Mouse (Mus musculus) embryonic facial prominence, embryonic 10.5 days (tissue): ENCODE measurements at regions not wholly inside any gene's neighbourhood (a gene's known extent, or its start where the extent isn't known, plus 50 kb on each side); places are given as distances from the start of the nearest gene placed in this dataset.

Source experiments
- DNase-seq: peaks from one replicate; pipeline ENCODE4 v3.0.0-alpha.2; 2017; ENCODE audit warnings: low spot score
- H3K27ac ChIP-seq: fragments of 300-500 bp; sonication (generic); replicated peaks from 2 replicates; pipeline ENCODE4 v1.5.1; 2016; ENCODE audit warnings: mild to moderate bottlenecking
- H3K27me3 ChIP-seq: fragments of 300-500 bp; sonication (generic); replicated peaks from 2 replicates; pipeline ENCODE4 v1.6.1; 2016; ENCODE audit warnings: low read depth, mild to moderate bottlenecking; ENCODE audit not compliant: poor library complexity, severe bottlenecking
- H3K36me3 ChIP-seq: fragments of 300-500 bp; sonication (generic); replicated peaks from 2 replicates; pipeline ENCODE4 v1.6.1; 2016; ENCODE audit warnings: mild to moderate bottlenecking, moderate library complexity
- H3K4me1 ChIP-seq: fragments of 300-500 bp; sonication (generic); 2 replicates; pipeline ENCODE4 v1.6.1; 2016
- H3K4me3 ChIP-seq: fragments of 300-500 bp; sonication (generic); 2 replicates; pipeline ENCODE4 v1.5.1; 2016; ENCODE audit warnings: mild to moderate bottlenecking, moderate library complexity
- H3K9me3 ChIP-seq: fragments of 300-500 bp; sonication (generic); 2 replicates; pipeline ENCODE4 v1.6.1; 2016; ENCODE audit warnings: mild to moderate bottlenecking
- WGBS: fragments of 180-500 bp; shearing (Covaris S2); methylation state at CpG from one replicate; pipeline ENCODE4 v1.1.7; 2016; 5-methylcytosine and 5-hydroxymethylcytosine counted together

DNA sequence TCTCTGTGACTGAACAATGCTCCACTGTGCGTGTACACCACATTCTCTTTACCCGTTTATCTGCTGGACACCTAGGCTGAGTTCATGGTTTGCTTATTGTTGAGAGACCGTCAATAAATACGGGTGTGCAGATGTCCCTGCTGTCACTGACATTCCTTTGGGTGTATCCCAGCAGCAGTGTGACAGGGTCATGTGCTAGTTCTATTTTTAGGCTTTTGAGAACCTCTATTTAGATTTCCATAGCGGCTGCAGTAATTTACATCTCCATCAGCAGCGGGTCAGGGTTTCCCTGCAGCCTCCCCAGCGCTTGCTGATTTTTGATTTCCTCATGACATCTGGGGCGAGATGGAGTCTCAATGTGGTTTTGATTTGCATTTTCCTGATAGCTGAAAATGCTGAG, 162.1 kb upstream of the Klf14 start:
- no peak overlapping the region for H3K27ac ChIP-seq
- H3K36me3 ChIP-seq, result no peaks in the 10 kb centered on the region
- no peak overlapping the region for H3K4me3 ChIP-seq
- no peaks in the 10 kb centered on the region for H3K27me3 ChIP-seq
- H3K9me3 ChIP-seq, result no peaks in the 10 kb centered on the region
- WGBS, result 63% methylated on average over 8 of the region's 8 CpGs
- no peak for DNase-seq
- peaks cover 11% of the 10 kb centered on the region; the same call in 1 of the 2 replicates for H3K4me1 ChIP-seq

DNA sequence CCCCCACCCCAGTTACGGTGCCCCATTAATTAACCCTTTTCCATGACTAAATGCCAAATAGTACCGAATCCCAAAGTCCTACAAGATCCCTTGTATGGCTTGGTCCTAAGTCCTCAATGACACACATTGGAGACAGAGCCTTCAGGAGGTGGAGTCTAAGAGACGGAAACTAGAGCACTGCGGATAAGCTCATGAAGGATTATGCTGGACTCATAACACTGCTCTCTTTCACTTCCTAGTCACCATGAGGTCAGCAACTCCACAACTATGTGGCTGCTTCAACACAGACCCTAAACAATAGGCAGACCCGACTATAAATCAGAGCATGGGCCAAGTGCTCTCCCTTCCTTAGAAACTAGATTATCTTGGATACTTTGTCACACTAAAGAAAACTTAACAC, 164.0 kb upstream of the Klf14 start:
- DNase-seq, result no peak
- WGBS, result 85% methylated on average over 5 of the region's 5 CpGs
- peaks cover 5% of the 10 kb centered on the region; the same call in 1 of the 2 replicates for H3K4me1 ChIP-seq
- no peaks in the 10 kb centered on the region for H3K36me3 ChIP-seq
- H3K27me3 ChIP-seq, result no peaks in the 10 kb centered on the region
- H3K4me3 ChIP-seq, result no peak overlapping the region
- no peaks in the 10 kb centered on the region for H3K9me3 ChIP-seq
- no peak overlapping the region for H3K27ac ChIP-seq

DNA sequence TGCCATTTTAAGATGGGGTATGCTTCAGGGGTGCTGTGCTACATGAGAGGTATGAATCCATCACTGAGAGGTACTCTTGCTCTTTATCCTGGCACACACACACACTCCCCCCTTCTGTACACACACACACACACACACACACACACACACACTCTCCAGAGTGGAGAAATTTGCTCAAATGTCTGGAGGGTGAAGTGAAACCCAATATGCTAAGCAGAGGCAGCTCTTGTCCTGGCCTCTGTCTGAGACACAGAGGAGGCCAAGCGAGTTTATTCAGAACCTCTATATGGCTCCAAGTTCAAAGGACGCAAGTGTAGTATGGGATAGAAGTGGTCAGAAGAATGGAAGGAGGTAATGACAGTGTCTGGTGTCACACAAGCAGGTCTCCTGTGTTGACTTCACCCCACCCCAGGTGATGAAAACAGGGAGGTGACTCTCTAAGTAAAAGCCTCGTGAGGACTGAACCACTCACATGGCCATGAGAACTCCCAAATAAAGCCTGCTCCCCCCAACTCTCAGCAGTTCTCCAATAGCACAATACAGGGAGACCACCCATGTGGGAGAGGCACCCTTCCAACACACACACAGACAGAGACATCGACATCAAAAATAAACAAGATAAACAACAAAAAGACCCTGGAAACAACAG, 164.6 kb upstream of the Klf14 start:
- 82% methylated on average over 4 of the region's 4 CpGs for WGBS
- no peak overlapping the region for H3K27ac ChIP-seq
- no peaks in the 10 kb centered on the region for H3K36me3 ChIP-seq

DNA sequence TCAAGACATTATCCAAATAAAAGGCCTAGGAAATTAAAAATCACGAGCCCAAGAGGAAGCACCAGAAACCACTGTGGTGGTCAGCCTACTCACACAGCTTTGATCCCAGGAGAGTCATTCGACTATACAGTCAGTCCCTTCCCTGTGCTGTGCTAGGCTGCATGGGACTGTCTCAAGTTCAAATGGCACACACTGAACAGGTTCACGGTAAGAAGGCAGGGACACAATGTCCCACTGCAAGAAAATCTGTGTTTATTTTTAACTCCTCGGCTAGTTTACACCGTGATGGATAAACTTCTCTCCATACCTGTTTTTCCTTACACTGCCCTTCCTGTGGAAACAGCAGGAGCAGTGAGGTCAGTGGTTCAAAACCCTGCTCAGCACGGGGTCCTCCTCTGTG, 165.2 kb upstream of the Klf14 start:
- no peaks in the 10 kb centered on the region for H3K9me3 ChIP-seq
- peaks cover 5% of the 10 kb centered on the region; the same call in 1 of the 2 replicates for H3K4me1 ChIP-seq
- WGBS, result 81% methylated on average over 6 of the region's 6 CpGs
- H3K27me3 ChIP-seq, result no peaks in the 10 kb centered on the region
- H3K27ac ChIP-seq, result no peak overlapping the region
- no peaks in the 10 kb centered on the region for H3K36me3 ChIP-seq
- DNase-seq, result no peak
- no peak overlapping the region for H3K4me3 ChIP-seq

More for the DNA sequence above, 164.6 kb upstream of the Klf14 start:
- DNase-seq, result no peak
- no peak overlapping the region for H3K4me3 ChIP-seq
- no peaks in the 10 kb centered on the region for H3K9me3 ChIP-seq
- no peaks in the 10 kb centered on the region for H3K27me3 ChIP-seq
- peaks cover 5% of the 10 kb centered on the region; the same call in 1 of the 2 replicates for H3K4me1 ChIP-seq

DNA sequence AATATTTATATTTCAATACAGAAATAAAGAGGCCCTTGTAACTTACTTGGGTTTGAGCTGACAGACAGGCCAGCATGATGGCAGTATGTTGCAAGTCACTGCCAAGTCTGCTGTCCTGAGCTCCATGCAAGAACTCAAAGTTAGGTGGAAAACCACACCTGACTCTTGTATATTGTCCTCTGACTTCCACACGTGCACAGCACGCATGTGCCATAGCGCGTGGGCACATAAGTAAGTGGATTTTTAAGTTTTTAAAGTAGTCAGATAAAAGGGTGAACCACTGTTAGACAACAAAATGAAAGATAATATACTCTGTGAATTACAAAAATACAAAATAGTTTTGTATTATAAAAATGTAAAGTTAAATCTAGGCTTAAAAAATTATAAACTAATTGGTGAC, 166.0 kb upstream of the Klf14 start:
- Histone ChIP-seq H3K27me3 (no peaks in the 10 kb centered on the region), H3K4me3 (no peak overlapping the region), H3K27ac (no peak overlapping the region), H3K9me3 (no peaks in the 10 kb centered on the region), H3K36me3 (no peaks in the 10 kb centered on the region), H3K4me1 (peaks cover 5% of the 10 kb centered on the region; the same call in 1 of the 2 replicates)
- WGBS, result 94% methylated on average over 4 of the region's 4 CpGs
- DNase-seq, result no peak

DNA sequence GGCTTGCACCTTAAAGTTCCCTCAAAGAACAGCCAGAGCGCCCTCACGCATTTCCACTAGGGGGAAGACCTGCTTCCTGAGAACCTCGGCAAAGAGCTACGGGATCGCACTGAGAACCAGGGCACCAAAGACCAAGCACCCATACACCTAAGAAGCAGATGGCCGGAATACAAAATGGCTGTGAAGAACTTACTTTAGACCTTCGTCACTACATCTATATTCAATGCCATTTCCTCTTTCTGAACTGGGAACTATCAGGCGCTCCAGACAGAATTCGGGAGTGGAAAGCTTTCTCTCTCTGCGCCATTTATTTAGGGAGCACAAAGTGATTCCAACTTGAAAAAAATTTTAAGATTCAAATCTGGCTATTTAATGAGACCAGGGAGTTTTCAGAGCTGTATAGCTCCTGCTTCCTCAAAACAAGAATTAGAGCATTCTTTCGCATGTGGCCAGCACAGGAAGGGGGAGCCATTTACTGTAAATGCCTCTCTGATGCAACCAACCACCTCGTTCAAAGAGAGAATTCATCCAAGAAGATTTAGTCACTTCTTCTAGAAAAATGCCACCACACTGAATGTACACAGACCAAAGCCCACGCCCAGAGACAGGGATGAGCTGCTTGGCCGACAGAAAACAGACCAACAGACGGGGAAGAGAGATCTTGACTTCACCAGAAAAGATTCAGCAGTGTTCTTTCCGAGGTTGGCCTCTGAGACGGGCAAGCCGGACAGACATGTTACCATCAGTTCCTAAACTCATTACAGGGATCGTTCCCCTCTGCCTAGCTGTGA, 166.6 kb upstream of the Klf14 start:
- DNase-seq, result no peak

DNA sequence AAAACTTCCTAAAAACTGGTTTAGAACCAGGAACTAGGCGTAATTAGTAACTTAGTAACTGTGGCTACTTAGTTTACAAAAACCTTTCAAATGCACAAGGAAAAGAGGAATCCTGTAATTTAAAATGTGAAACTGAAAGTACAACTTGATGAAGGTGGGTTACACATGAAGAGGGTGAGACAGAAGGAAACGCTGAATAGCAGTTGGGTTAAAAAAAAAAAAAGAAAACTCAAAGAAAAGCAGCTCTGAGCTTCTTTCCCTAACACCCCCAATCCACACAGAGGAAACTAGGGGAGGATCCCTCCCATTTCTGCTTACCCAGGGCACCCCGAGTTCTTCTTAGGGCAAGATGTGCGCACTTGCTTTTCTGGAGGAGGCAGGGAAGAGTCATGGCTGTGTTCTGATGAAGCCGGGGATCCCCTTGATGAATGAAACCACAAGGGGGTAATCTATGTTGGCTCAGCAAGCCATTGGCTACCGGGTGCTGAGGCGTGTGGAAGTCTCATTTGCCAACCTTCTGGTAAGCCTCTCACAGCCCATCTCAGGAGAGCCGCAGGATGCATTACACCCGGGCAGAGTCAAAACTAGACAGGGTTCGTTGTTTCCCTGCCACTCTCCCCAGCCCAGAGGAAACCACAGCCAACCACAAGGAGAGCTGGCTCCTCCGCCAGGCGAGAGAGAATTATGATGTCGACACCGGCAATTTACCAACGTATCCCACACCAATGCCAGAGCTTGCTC, 167.4 kb upstream of the Klf14 start:
- no peak overlapping the region for H3K27ac ChIP-seq
- no peak overlapping the region for H3K4me3 ChIP-seq
- H3K27me3 ChIP-seq, result no peaks in the 10 kb centered on the region
- no peaks in the 10 kb centered on the region for H3K9me3 ChIP-seq
- DNase-seq, result no peak
- H3K36me3 ChIP-seq, result no peaks in the 10 kb centered on the region
- WGBS, result 91% methylated on average over 15 of the region's 15 CpGs
- peaks cover 5% of the 10 kb centered on the region; the same call in 1 of the 2 replicates for H3K4me1 ChIP-seq

More for the DNA sequence above, 166.6 kb upstream of the Klf14 start:
- Histone ChIP-seq H3K27me3 (no peaks in the 10 kb centered on the region), H3K27ac (no peak overlapping the region), H3K4me3 (no peak overlapping the region), H3K9me3 (no peaks in the 10 kb centered on the region), H3K36me3 (no peaks in the 10 kb centered on the region), H3K4me1 (peaks cover 5% of the 10 kb centered on the region; the same call in 1 of the 2 replicates)
- 75% methylated on average over 19 of the region's 19 CpGs for WGBS

DNA sequence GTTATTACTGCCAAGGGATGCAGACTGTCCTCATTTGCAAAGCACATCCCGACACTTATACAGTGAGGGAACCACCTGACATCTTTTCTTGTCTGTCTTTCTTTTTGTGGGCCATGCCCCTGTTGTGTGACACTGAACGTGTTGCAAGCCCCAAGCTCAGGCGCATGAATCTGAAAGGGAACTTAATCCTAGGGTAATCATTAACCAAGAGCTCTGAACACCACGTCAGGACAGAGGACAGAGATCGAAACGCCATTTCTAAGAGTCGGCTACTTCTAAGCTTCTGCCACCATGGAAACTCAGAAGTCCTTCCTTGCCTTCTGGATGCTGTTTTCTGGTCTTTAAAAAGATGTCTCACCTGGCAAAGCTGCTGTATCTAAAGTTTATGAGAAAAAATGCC, 170.3 kb upstream of the Klf14 start:
- H3K36me3 ChIP-seq, result no peaks in the 10 kb centered on the region
- WGBS, result 80% methylated on average over 7 of the region's 7 CpGs
- H3K4me1 ChIP-seq, result no peaks in the 10 kb centered on the region
- H3K4me3 ChIP-seq, result no peak overlapping the region
- H3K27ac ChIP-seq, result no peak overlapping the region
- no peak for DNase-seq
- peaks cover 3% of the 10 kb centered on the region; the same call in 1 of the 2 replicates for H3K9me3 ChIP-seq
- H3K27me3 ChIP-seq, result no peaks in the 10 kb centered on the region

DNA sequence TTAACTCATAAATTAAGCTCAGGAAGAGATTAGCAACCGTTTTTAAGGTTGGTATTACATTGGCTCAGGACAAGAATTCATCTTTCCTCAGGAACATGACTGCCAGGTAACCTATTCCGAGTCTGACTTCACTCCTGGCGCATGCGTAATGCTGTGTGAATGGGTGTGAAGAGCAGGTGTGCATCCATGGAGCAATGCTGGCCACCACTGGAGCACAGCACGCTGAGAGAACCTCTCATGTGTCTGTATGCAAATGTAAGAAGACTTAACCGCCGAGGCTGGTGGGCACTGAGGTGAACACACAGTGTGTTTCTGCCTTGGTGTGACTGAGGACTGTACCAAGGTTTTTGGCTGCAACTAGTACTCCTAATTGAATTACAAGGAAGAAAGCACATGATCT, 171.1 kb upstream of the Klf14 start:
- H3K27ac ChIP-seq, result no peak overlapping the region
- WGBS, result 87% methylated on average over 7 of the region's 7 CpGs
- no peak for DNase-seq
- no peaks in the 10 kb centered on the region for H3K27me3 ChIP-seq
- H3K4me1 ChIP-seq, result no peaks in the 10 kb centered on the region
- H3K9me3 ChIP-seq, result peaks cover 3% of the 10 kb centered on the region; the same call in 1 of the 2 replicates
- no peak overlapping the region for H3K4me3 ChIP-seq
- H3K36me3 ChIP-seq, result no peaks in the 10 kb centered on the region

DNA sequence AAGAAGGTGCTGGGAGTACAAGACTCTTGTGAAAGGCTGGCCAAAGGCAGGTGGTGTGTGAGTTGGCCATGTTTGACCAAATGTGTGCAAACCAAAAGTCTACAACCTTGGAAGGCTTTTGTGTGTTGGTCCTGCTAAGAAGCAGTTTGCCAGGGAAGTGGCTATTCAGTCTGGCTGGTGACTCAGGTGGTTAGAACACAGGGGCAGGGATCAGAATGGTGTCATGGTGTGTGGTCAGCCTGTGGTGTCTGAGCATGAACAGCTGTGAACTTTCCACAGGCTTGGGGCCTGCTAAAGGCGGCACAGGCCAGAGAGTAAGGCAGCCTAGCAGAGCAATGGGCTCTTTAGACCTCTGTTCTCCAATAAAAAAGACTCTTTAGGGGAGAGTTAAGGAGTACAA, 171.6 kb upstream of the Klf14 start:
- no peaks in the 10 kb centered on the region for H3K27me3 ChIP-seq
- no peaks in the 10 kb centered on the region for H3K4me1 ChIP-seq
- 86% methylated on average over 1 of the region's 1 CpGs for WGBS
- H3K4me3 ChIP-seq, result no peak overlapping the region
- no peaks in the 10 kb centered on the region for H3K36me3 ChIP-seq
- peaks cover 3% of the 10 kb centered on the region; the same call in 1 of the 2 replicates for H3K9me3 ChIP-seq
- no peak for DNase-seq
- H3K27ac ChIP-seq, result no peak overlapping the region

DNA sequence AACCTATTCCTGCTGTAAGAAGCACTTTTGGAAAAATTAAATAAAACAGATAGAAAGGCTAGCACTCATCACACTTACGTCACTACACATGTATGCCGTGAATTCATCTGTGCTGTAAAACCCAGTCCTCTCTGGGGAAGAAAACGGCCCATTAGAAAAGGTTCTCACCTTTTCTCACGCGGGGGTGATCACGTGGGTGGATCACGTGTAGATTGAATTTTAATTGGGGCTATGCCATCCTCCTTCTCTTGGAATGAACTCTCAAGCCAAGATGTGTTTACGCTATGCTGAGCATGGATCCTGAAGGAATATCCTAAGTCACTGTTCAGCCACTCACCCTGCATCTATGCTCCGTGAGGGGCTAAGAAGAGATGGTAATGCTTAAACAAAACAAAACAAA, 172.8 kb upstream of the Klf14 start:
- Histone ChIP-seq H3K27ac (no peak overlapping the region), H3K36me3 (no peaks in the 10 kb centered on the region), H3K27me3 (no peaks in the 10 kb centered on the region), H3K9me3 (peaks cover 3% of the 10 kb centered on the region; the same call in 1 of the 2 replicates), H3K4me3 (no peak overlapping the region), H3K4me1 (no peaks in the 10 kb centered on the region)
- WGBS, result 89% methylated on average over 9 of the region's 9 CpGs
- no peak for DNase-seq

DNA sequence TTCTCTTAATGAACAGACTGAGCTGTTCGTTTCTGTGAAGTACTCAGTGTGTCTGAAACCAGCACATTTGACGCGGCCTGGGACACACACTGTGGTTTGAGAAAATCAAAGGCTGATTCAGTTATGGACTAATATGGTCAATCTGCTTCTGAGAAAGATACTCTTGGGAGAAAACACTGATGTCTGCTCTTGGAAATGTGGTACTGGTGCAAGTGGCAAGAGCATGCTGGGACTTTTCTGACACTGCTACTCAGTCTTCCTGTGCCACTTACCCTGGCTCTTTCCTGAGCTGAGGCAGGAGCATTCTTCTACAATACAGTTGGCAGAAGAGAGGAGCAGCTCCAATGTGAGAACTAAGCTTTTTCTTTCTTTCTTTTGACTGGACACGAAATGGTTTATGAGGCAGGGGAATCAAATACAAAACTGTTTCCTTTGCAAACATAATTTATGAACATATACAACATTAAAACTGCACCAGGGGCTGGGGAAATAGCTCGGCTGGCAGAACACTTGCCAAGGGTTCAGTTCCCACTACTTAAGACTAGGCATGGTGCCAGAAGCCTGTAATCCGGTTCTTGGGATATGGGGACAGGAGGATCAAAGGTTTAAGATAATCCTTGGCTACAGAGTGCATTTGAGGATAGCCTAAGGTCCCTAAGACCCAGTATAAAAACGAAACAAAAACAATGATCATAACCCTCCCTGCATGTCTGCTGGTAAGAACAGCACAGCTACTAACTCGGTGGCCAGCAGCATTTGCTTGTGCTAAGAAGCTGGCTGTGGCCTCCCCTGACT, 173.7 kb upstream of the Klf14 start:
- DNase-seq, result no peak
- no peaks in the 10 kb centered on the region for H3K36me3 ChIP-seq
- H3K9me3 ChIP-seq, result peaks cover 3% of the 10 kb centered on the region; the same call in 1 of the 2 replicates
- WGBS, result 85% methylated on average over 8 of the region's 8 CpGs
- no peaks in the 10 kb centered on the region for H3K27me3 ChIP-seq
- no peak overlapping the region for H3K27ac ChIP-seq
- no peaks in the 10 kb centered on the region for H3K4me1 ChIP-seq
- no peak overlapping the region for H3K4me3 ChIP-seq
